21 mouse cellular contexts compared by ENCODE assay signal in the genomic region with DNA sequence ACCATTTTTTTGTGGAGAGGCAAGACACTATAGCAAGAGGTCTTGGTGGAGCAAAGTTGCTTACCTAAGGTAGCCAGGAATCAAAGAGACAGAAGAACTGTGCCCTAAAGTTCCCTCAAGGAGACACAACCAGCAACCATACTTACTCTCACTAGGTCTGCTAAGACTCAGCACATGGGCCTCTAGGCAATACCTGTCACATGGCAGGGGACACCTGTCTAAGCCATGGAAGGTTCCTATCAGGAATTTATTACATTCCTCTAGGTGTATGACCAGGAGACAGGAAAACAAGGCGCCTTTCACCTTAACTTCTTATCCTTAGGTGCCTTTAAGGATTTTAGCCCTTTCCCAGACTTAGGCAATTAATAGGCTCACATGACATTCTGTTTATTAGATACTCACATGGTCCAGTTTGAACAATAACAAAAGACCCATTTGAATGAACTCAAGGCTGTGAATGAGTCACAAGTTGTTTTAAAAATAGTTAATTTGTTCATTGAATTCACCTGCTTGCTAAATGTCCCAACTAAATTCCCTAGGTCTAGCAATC.
"Had no signal": no experiment of that assay in that cellular context is flagged by ENCODE, and none has a peak within 500 bp of the region (broad histone marks: within the 10 kb centered on the region; RNA-seq: fewer than 3 reads in every experiment).

No protein-coding gene starts in this region.

- H3K36me3 ChIP-seq: limb, embryonic 10.5 days; limb, embryonic 13.5 days; liver, embryonic 12.5 days; liver, embryonic 15.5 days; lung, embryonic 15.5 days; midbrain, embryonic 10.5 days; midbrain, embryonic 13.5 days; neural tube, embryonic 13.5 days had no signal

- ATAC-seq: inflammation-experienced regulatory T-cells, adult 6 months; intestine, embryonic 16.5 days; liver, embryonic 12.5 days; midbrain, embryonic 13.5 days; midbrain, embryonic 16.5 days had no signal

- H3K27me3 ChIP-seq: limb, embryonic 13.5 days; liver, embryonic 12.5 days; liver, embryonic 15.5 days; lung, embryonic 15.5 days; megakaryocyte, embryonic 14.5 days; midbrain, embryonic 13.5 days; neural tube, embryonic 13.5 days had no signal

- H3K4me3 ChIP-seq: layer of hippocampus, adult 2 months; limb, embryonic 10.5 days; limb, embryonic 13.5 days; liver, embryonic 12.5 days; liver, embryonic 15.5 days; lung, embryonic 15.5 days; megakaryocyte, embryonic 14.5 days; midbrain, embryonic 10.5 days; midbrain, embryonic 13.5 days; myocyte; neural tube, embryonic 13.5 days had no signal

- H3K4me1 ChIP-seq: limb, embryonic 10.5 days; limb, embryonic 13.5 days; liver, embryonic 12.5 days; liver, embryonic 15.5 days; lung, embryonic 15.5 days; megakaryocyte, embryonic 14.5 days; midbrain, embryonic 10.5 days; midbrain, embryonic 13.5 days; neural tube, embryonic 13.5 days had no signal

- H3K9me3 ChIP-seq: limb, embryonic 10.5 days; limb, embryonic 13.5 days; liver, embryonic 12.5 days; liver, embryonic 15.5 days; lung, embryonic 15.5 days; megakaryocyte, embryonic 14.5 days; midbrain, embryonic 10.5 days; midbrain, embryonic 13.5 days; neural tube, embryonic 13.5 days had no signal

- H3K4me2 ChIP-seq: limb, embryonic 13.5 days; liver, embryonic 12.5 days; liver, embryonic 15.5 days; lung, embryonic 15.5 days; midbrain, embryonic 13.5 days; neural tube, embryonic 13.5 days had no signal

- DNase-seq: layer of hippocampus, adult 9-11 months; liver; lung, adult 18-20 months; lung, postnatal 10 days; lung, postnatal 36 days; thymus, adult 18-20 months; thymus, postnatal 36 days had no signal

- H3K27ac ChIP-seq: layer of hippocampus, adult 2 months; limb, embryonic 10.5 days; limb, embryonic 13.5 days; liver, embryonic 12.5 days; liver, embryonic 15.5 days; lung, embryonic 15.5 days; midbrain, embryonic 10.5 days; midbrain, embryonic 13.5 days; neural tube, embryonic 13.5 days had no signal

- H3K9ac ChIP-seq: limb, embryonic 13.5 days; liver, embryonic 12.5 days; liver, embryonic 15.5 days; lung, embryonic 15.5 days; midbrain, embryonic 13.5 days; neural tube, embryonic 13.5 days had no signal
